Mouse (Mus musculus): ENCODE data around the gene Stac2. TPM values are rescaled to one million over a fixed set of nuclear protein-coding genes. Genes with fewer than 3 reads are reported as not detected.

Stac2 gene
- polyA plus RNA-seq, 1 experiment, result 7.3 TPM

- H3K36me3 ChIP-seq (ENCODE audit: control insufficient read depth, insufficient read depth, low read length), result no peaks in the 10 kb centered on the region
- no peak for TF ChIP-seq POLR2A (IDR thresholded peaks at IDR 0.05; ENCODE audit: control insufficient read depth, low read depth, low read length)
- TF ChIP-seq CTCF (IDR thresholded peaks at IDR 0.05; ENCODE audit: control insufficient read depth, insufficient read depth, insufficient replicate concordance, low read depth, low read length), result no peak
- H3K4me3 ChIP-seq (ENCODE audit: control insufficient read depth, low read depth, low read length), result peak overlapping the region; percentile 49; the same call in 1 of the 2 replicates
- peaks cover 20% of the 10 kb centered on the region for H3K4me1 ChIP-seq (ENCODE audit: control insufficient read depth, insufficient read depth, low read length)
- no peaks in the 10 kb centered on the region for H3K27me3 ChIP-seq (ENCODE audit: control insufficient read depth, insufficient read depth, low read length)
- H3K27ac ChIP-seq (ENCODE audit: control insufficient read depth, insufficient read depth, low read depth, low read length), result no peak overlapping the region
Measured at GRCm38 (mm10) chr11:98003171-98003671, 50.0 kb downstream of the Stac2 start.

- TF ChIP-seq CTCF (IDR thresholded peaks at IDR 0.05; ENCODE audit: control insufficient read depth, insufficient read depth, insufficient replicate concordance, low read depth, low read length) (peak; percentile 86), POLR2A (IDR thresholded peaks at IDR 0.05; ENCODE audit: control insufficient read depth, low read depth, low read length) (no peak)
- Histone ChIP-seq H3K4me3 (ENCODE audit: control insufficient read depth, low read depth, low read length) (peak overlapping the region; percentile 49), H3K4me1 (ENCODE audit: control insufficient read depth, insufficient read depth, low read length) (peaks cover 20% of the 10 kb centered on the region), H3K36me3 (ENCODE audit: control insufficient read depth, insufficient read depth, low read length) (no peaks in the 10 kb centered on the region), H3K27me3 (ENCODE audit: control insufficient read depth, insufficient read depth, low read length) (no peaks in the 10 kb centered on the region), H3K27ac (ENCODE audit: control insufficient read depth, insufficient read depth, low read depth, low read length) (no peak overlapping the region)
Measured at GRCm38 (mm10) chr11:98002627-98003026, 50.6 kb downstream of the Stac2 start.

DNA sequence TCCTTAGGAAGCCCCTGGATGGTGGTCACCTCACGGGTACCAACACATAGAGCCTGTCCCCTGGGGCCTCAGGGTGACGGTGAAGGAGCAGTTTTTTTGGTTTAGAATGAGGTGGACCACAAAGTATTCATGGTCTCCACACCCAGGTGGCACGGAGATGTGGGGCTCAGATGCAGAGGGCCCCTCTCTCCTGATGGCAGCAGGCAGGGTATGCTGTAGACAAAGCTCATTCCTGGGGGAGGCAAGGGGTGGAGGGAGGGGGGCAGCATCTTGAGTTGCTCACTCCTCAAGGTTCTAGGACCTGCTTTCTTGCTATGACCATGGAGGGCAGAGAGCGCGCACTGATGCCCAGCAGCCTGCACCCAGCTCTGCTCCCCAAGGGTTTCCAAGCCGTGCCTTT lies 51.3 kb downstream of the Stac2 start:
- Histone ChIP-seq H3K27me3 (ENCODE audit: control insufficient read depth, insufficient read depth, low read length) (no peaks in the 10 kb centered on the region), H3K4me1 (ENCODE audit: control insufficient read depth, insufficient read depth, low read length) (peaks cover 20% of the 10 kb centered on the region), H3K27ac (ENCODE audit: control insufficient read depth, insufficient read depth, low read depth, low read length) (no peak overlapping the region), H3K36me3 (ENCODE audit: control insufficient read depth, insufficient read depth, low read length) (no peaks in the 10 kb centered on the region), H3K4me3 (ENCODE audit: control insufficient read depth, low read depth, low read length) (no peak overlapping the region)
- no peak for TF ChIP-seq POLR2A (IDR thresholded peaks at IDR 0.05; ENCODE audit: control insufficient read depth, low read depth, low read length)
- TF ChIP-seq CTCF (IDR thresholded peaks at IDR 0.05; ENCODE audit: control insufficient read depth, insufficient read depth, insufficient replicate concordance, low read depth, low read length), result no peak

DNA sequence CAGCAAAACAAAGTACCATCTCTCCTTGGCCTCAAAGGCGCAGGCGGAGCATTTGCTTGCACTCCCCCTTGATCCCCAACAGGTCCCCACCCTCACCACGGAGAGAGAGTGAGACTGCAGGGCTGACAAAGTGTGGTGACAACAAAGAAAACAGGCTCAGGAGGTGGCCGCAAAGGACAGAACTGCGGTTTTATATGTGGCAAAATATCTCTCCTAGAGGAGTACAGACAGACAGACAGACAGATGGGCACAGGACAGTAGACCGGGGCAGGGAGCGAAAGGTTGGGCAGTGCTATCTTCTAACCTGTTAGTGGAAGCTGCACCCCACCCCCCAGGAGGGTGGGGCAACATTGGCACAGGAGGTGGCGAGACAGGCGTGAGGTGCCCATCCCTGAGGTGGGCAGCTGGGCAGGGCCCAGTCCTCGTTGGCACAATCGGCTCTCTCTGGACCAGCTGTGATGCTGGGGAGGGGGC lies 51.9 kb downstream of the Stac2 start:
- H3K36me3 ChIP-seq (ENCODE audit: control insufficient read depth, insufficient read depth, low read length), result no peaks in the 10 kb centered on the region
- TF ChIP-seq CTCF (IDR thresholded peaks at IDR 0.05; ENCODE audit: control insufficient read depth, insufficient read depth, insufficient replicate concordance, low read depth, low read length), result no peak
- TF ChIP-seq POLR2A (IDR thresholded peaks at IDR 0.05; ENCODE audit: control insufficient read depth, low read depth, low read length), result no peak
- no peak overlapping the region for H3K4me3 ChIP-seq (ENCODE audit: control insufficient read depth, low read depth, low read length)
- no peak overlapping the region for H3K27ac ChIP-seq (ENCODE audit: control insufficient read depth, insufficient read depth, low read depth, low read length)
- H3K27me3 ChIP-seq (ENCODE audit: control insufficient read depth, insufficient read depth, low read length), result no peaks in the 10 kb centered on the region
- H3K4me1 ChIP-seq (ENCODE audit: control insufficient read depth, insufficient read depth, low read length), result peaks cover 20% of the 10 kb centered on the region

- H3K27me3 ChIP-seq (ENCODE audit: control insufficient read depth, insufficient read depth, low read length), result no peaks in the 10 kb centered on the region
- H3K4me3 ChIP-seq (ENCODE audit: control insufficient read depth, low read depth, low read length), result no peak overlapping the region
- H3K36me3 ChIP-seq (ENCODE audit: control insufficient read depth, insufficient read depth, low read length), result no peaks in the 10 kb centered on the region
- TF ChIP-seq CTCF (IDR thresholded peaks at IDR 0.05; ENCODE audit: control insufficient read depth, insufficient read depth, insufficient replicate concordance, low read depth, low read length) (no peak), POLR2A (IDR thresholded peaks at IDR 0.05; ENCODE audit: control insufficient read depth, low read depth, low read length) (no peak)
- H3K27ac ChIP-seq (ENCODE audit: control insufficient read depth, insufficient read depth, low read depth, low read length), result no peak overlapping the region
- H3K4me1 ChIP-seq (ENCODE audit: control insufficient read depth, insufficient read depth, low read length), result peaks cover 20% of the 10 kb centered on the region
Measured at GRCm38 (mm10) chr11:98000378-98001140, 52.7 kb downstream of the Stac2 start.

DNA sequence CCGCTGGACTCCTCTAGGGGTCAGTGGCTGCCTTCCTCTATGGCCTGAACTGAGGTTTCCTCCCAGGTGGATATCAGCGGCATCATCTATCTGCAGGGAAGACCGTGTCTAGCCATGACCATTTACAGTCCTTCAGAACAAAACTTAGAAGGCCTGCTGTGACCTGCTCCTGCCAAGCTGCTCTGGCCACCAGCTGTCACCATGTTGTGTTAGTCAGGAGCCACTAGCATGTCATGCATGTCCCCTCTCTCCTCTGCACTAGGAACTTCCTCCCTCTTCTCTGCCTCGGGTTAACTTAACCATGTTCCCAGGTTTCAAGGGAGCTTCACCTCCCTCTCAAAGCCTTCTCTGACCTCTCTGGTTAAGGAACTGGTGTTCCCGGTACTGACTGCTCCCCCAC lies 53.5 kb downstream of the Stac2 start:
- TF ChIP-seq POLR2A (IDR thresholded peaks at IDR 0.05; ENCODE audit: control insufficient read depth, low read depth, low read length), result no peak
- TF ChIP-seq CTCF (IDR thresholded peaks at IDR 0.05; ENCODE audit: control insufficient read depth, insufficient read depth, insufficient replicate concordance, low read depth, low read length), result no peak
- H3K27ac ChIP-seq (ENCODE audit: control insufficient read depth, insufficient read depth, low read depth, low read length), result no peak overlapping the region
- no peak overlapping the region for H3K4me3 ChIP-seq (ENCODE audit: control insufficient read depth, low read depth, low read length)
- no peaks in the 10 kb centered on the region for H3K36me3 ChIP-seq (ENCODE audit: control insufficient read depth, insufficient read depth, low read length)
- H3K4me1 ChIP-seq (ENCODE audit: control insufficient read depth, insufficient read depth, low read length), result peaks cover 21% of the 10 kb centered on the region
- H3K27me3 ChIP-seq (ENCODE audit: control insufficient read depth, insufficient read depth, low read length), result peaks cover 2% of the 10 kb centered on the region; the same call in 1 of the 2 replicates

DNA sequence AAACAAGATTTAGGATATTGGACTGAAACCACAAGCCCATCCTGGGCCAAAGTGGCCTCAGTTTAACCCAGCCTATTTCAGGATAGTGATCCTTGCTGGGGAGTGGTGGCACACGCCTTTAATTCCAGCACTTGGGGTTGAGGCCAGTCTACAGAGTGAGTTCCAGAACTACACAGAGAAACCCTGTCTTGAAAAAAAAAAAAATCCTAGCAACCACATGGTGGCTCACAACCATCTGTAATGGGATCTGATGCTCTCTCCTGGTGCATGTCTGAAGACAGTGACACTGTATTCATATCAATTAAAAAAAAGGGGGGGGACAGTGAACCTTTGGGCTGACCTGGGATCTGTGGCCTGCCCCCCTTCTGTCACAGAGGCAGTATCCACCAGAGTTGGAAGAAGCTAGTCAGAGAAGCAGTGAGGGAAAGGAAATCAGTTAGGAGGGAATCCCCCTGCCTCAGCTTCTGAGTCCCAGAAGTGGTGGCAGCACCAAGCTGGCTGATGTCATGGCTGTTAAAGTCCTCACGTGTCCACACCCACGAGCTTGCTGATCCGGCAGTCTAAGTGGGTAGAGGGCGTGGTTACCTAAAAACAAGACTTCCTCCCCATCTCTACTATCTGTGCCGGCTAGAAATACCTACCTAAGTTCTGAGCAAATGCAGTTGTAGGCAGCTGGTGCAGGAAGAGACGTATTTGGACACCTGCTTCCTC lies 54.2 kb downstream of the Stac2 start:
- no peak for TF ChIP-seq CTCF (IDR thresholded peaks at IDR 0.05; ENCODE audit: control insufficient read depth, insufficient read depth, insufficient replicate concordance, low read depth, low read length)
- TF ChIP-seq POLR2A (IDR thresholded peaks at IDR 0.05; ENCODE audit: control insufficient read depth, low read depth, low read length), result no peak
- Histone ChIP-seq H3K4me1 (ENCODE audit: control insufficient read depth, insufficient read depth, low read length) (peaks cover 27% of the 10 kb centered on the region), H3K27me3 (ENCODE audit: control insufficient read depth, insufficient read depth, low read length) (peaks cover 2% of the 10 kb centered on the region; the same call in 1 of the 2 replicates)

More for the DNA sequence above, 54.2 kb downstream of the Stac2 start:
- Histone ChIP-seq H3K36me3 (ENCODE audit: control insufficient read depth, insufficient read depth, low read length) (no peaks in the 10 kb centered on the region), H3K4me3 (ENCODE audit: control insufficient read depth, low read depth, low read length) (no peak overlapping the region), H3K27ac (ENCODE audit: control insufficient read depth, insufficient read depth, low read depth, low read length) (no peak overlapping the region)
